In the genomic region with DNA sequence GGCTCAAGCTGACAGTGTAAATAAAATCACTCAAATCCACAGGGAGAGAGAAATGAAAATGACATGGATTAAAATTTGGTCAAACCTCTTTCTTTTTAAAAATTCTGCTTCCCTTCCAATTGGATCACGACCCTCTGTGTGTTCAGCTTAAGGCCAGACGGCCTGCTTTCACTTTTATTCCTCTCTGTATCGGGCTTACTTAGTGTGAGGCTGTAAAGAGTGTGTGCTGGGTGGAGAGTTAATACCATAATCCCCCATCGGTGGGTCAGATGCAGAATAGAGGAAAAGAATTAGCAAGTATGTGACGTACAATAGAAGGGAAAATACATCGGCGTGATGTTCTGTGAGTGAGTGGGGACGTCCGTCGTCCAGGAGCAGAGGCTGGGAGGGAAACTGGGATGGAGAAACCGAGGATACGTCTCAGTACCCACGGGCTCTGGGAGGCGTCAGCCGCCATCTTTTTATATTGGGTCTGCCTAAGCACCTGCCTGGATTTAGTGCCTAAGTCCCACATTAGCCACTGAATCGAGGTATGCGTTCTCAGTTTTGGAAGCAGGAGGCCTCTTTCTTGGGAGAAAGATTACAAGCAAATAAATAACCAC, we compare ENCODE assay signal across 14 mouse cellular contexts.
"Had no signal": no experiment of that assay in that cellular context is flagged by ENCODE, and none has a peak within 500 bp of the region (broad histone marks: within the 10 kb centered on the region; RNA-seq: fewer than 3 reads in every experiment).

No protein-coding gene starts in this region.

- H3K4me2 ChIP-seq: liver, embryonic 12.5 days; lung, embryonic 14.5 days; neural tube, embryonic 15.5 days had no signal

- H3K27me3 ChIP-seq: liver, embryonic 12.5 days; neural tube, embryonic 15.5 days had no signal

- H3K36me3 ChIP-seq: limb, embryonic 10.5 days; liver, embryonic 12.5 days; neural tube, embryonic 15.5 days had no signal

- H3K9ac ChIP-seq: liver, embryonic 12.5 days; lung, embryonic 14.5 days; neural tube, embryonic 15.5 days had no signal

- H3K9me3 ChIP-seq: limb, embryonic 10.5 days; liver, embryonic 12.5 days; neural tube, embryonic 15.5 days had no signal

- ATAC-seq: inflammation-experienced regulatory T-cells, adult 6 months; intestine, postnatal 0 days; liver, embryonic 12.5 days had no signal

- H3K27ac ChIP-seq: kidney, postnatal 0 days; limb, embryonic 10.5 days; liver, embryonic 12.5 days; neural tube, embryonic 15.5 days; stomach, postnatal 0 days had no signal

- H3K4me3 ChIP-seq: limb, embryonic 10.5 days; liver, embryonic 12.5 days; myocyte; neural tube, embryonic 15.5 days had no signal

- H3K4me1 ChIP-seq: limb, embryonic 10.5 days; liver, embryonic 12.5 days; neural tube, embryonic 15.5 days had no signal

- DNase-seq: kidney, adult 8-10 months; kidney, postnatal 36 days; lung, embryonic 14.5 days; lung, postnatal 10 days; lung, postnatal 4 days; thymus, postnatal 4 days had no signal
